Mouse (Mus musculus): ENCODE measurements around the gene Olfr631. TPM values are rescaled to one million over a fixed set of nuclear protein-coding genes. Genes with fewer than 3 reads are reported as not detected.

Gene Olfr631
- polyA plus RNA-seq (2014; fragmentation: Nextera tagmentation; extraction: Ambion mirVana) = not detected in 2 replicates

- H3K27ac ChIP-seq (replicated peaks; ENCODE audit: low read depth, low read length) = no peak within 1 kb of the TSS
- H3K36me3 ChIP-seq (ENCODE audit: control insufficient read depth, insufficient read depth, low read length) = no peaks in the 10 kb centered on the region
- H3K4me3 ChIP-seq (ENCODE audit: low read depth, low read length) = no peak within 1 kb of the TSS
- H3K9me3 ChIP-seq (ENCODE audit: control insufficient read depth, low read length) = no peaks in the 10 kb centered on the region
- no peak within 1 kb of the TSS for H3K9ac ChIP-seq (ENCODE audit: low read depth, low read length)
- H3K4me2 ChIP-seq (ENCODE audit: low read depth, low read length) = no peak within 1 kb of the TSS
- H3K4me1 ChIP-seq (ENCODE audit: control insufficient read depth, insufficient read depth, low read length) = no peaks in the 10 kb centered on the region
- H3K27me3 ChIP-seq (replicated peaks; ENCODE audit: control insufficient read depth, insufficient read depth, low read length) = no peaks in the 10 kb centered on the region
- no peak for ATAC-seq (ENCODE audit: low read depth)
- DNase-seq (ENCODE audit: low spot score) = no peak
These were observed at the start of gene Olfr631 for GRCm38 (mm10) chr7:103928525-103928924. TSS of gene Olfr631 (plus strand) at chr7:103928825.

DNA sequence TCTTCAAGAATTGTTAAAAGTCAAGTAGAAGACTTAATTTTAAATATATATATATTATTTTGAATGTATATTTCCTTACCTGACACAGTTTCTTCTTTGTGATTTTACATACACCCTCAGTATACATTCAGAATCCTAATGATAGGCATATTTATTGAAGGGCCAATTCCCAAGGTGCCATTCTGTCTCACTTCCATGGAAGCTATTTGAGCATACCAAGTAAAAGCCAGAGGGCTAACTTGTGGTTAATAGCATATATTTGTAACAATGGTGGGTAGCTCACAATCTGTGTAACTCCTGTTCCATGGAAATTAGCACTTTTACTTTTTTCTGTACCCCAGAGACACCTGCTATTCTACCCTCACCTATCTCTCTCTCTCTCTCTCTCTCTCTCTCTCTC, 42.5 kb upstream of the Olfr631 start, which contains the start of gene Olfr66:
Gene Olfr66 (minus strand): TSS at position 101 of the 400 bp plus-strand sequence.
- DNase-seq (ENCODE audit: low spot score) = no peak
- Histone ChIP-seq H3K36me3 (ENCODE audit: control insufficient read depth, insufficient read depth, low read length) (no peaks in the 10 kb centered on the region), H3K27ac (replicated peaks; ENCODE audit: low read depth, low read length) (no peak within 1 kb of the TSS), H3K27me3 (replicated peaks; ENCODE audit: control insufficient read depth, insufficient read depth, low read length) (no peaks in the 10 kb centered on the region), H3K9me3 (ENCODE audit: control insufficient read depth, low read length) (no peaks in the 10 kb centered on the region), H3K4me1 (ENCODE audit: control insufficient read depth, insufficient read depth, low read length) (no peaks in the 10 kb centered on the region), H3K4me3 (ENCODE audit: low read depth, low read length) (no peak within 1 kb of the TSS), H3K4me2 (ENCODE audit: low read depth, low read length) (no peak within 1 kb of the TSS), H3K9ac (ENCODE audit: low read depth, low read length) (no peak within 1 kb of the TSS)
- ATAC-seq (ENCODE audit: low read depth) = no peak

GRCm38 (mm10) chr7:103894385-103894784, 34.2 kb upstream of the Olfr631 start, which contains the start of gene Olfr64:
TSS of gene Olfr64 (minus strand) at chr7:103894485.
- 67% methylated on average over 1 of the region's 1 CpGs for WGBS
- no peaks in the 10 kb centered on the region for H3K36me3 ChIP-seq (ENCODE audit: control insufficient read depth, insufficient read depth, low read length)
- H3K9me3 ChIP-seq (ENCODE audit: control insufficient read depth, low read length) = no peaks in the 10 kb centered on the region
- no peak within 1 kb of the TSS for H3K4me3 ChIP-seq (ENCODE audit: low read depth, low read length)
- H3K27me3 ChIP-seq (replicated peaks; ENCODE audit: control insufficient read depth, insufficient read depth, low read length) = no peaks in the 10 kb centered on the region
- no peak within 1 kb of the TSS for H3K4me2 ChIP-seq (ENCODE audit: low read depth, low read length)
- DNase-seq (ENCODE audit: low spot score) (no peak), ATAC-seq (ENCODE audit: low read depth) (no peak)
- no peaks in the 10 kb centered on the region for H3K4me1 ChIP-seq (ENCODE audit: control insufficient read depth, insufficient read depth, low read length)
- no peak within 1 kb of the TSS for H3K9ac ChIP-seq (ENCODE audit: low read depth, low read length)
- no peak within 1 kb of the TSS for H3K27ac ChIP-seq (replicated peaks; ENCODE audit: low read depth, low read length)

DNA sequence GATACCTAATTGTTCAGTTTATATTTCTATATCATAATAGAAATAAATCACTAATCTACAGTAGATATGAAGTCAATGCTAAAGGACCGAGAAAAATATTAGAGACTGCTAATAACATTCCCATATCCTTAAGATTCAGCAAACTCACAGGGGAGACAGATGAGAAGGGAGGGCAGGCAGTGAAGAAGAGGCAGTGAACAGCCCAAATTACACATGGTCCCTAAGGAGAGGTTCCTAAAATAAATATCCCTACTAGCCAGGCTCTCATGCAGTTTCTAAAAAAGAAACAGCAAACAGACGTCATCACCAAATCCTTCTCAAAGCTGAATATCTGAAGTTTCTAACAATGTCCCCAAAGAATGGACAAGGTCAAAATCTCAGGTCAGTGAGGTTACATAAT, 25.4 kb upstream of the Olfr631 start, which contains the start of gene Olfr65:
Gene Olfr65 (plus strand): TSS at position 301 of the 400 bp plus-strand sequence.
- Histone ChIP-seq H3K4me3 (ENCODE audit: low read depth, low read length) (no peak within 1 kb of the TSS), H3K36me3 (ENCODE audit: control insufficient read depth, insufficient read depth, low read length) (no peaks in the 10 kb centered on the region), H3K27me3 (replicated peaks; ENCODE audit: control insufficient read depth, insufficient read depth, low read length) (no peaks in the 10 kb centered on the region), H3K4me1 (ENCODE audit: control insufficient read depth, insufficient read depth, low read length) (no peaks in the 10 kb centered on the region), H3K4me2 (ENCODE audit: low read depth, low read length) (no peak within 1 kb of the TSS), H3K9ac (ENCODE audit: low read depth, low read length) (no peak within 1 kb of the TSS), H3K9me3 (ENCODE audit: control insufficient read depth, low read length) (no peaks in the 10 kb centered on the region), H3K27ac (replicated peaks; ENCODE audit: low read depth, low read length) (no peak within 1 kb of the TSS)
- no peak for ATAC-seq (ENCODE audit: low read depth)
- no peak for DNase-seq (ENCODE audit: low spot score)
- 73% methylated on average over 2 of the region's 2 CpGs for WGBS

GRCm38 (mm10) chr7:103910047-103910446, 18.6 kb upstream of the Olfr631 start:
- ATAC-seq (ENCODE audit: low read depth) (no peak), DNase-seq (ENCODE audit: low spot score) (peak; percentile 34)
- H3K4me3 ChIP-seq (ENCODE audit: low read depth, low read length) = no peak overlapping the region
- H3K4me1 ChIP-seq (ENCODE audit: control insufficient read depth, insufficient read depth, low read length) = no peaks in the 10 kb centered on the region
- no peaks in the 10 kb centered on the region for H3K27me3 ChIP-seq (replicated peaks; ENCODE audit: control insufficient read depth, insufficient read depth, low read length)
- no peak overlapping the region for H3K27ac ChIP-seq (replicated peaks; ENCODE audit: low read depth, low read length)
- H3K9me3 ChIP-seq (ENCODE audit: control insufficient read depth, low read length) = no peaks in the 10 kb centered on the region
- no peaks in the 10 kb centered on the region for H3K36me3 ChIP-seq (ENCODE audit: control insufficient read depth, insufficient read depth, low read length)
- no peak overlapping the region for H3K4me2 ChIP-seq (ENCODE audit: low read depth, low read length)
- H3K9ac ChIP-seq (ENCODE audit: low read depth, low read length) = no peak overlapping the region
- WGBS = 21% methylated on average over 3 of the region's 3 CpGs

DNA sequence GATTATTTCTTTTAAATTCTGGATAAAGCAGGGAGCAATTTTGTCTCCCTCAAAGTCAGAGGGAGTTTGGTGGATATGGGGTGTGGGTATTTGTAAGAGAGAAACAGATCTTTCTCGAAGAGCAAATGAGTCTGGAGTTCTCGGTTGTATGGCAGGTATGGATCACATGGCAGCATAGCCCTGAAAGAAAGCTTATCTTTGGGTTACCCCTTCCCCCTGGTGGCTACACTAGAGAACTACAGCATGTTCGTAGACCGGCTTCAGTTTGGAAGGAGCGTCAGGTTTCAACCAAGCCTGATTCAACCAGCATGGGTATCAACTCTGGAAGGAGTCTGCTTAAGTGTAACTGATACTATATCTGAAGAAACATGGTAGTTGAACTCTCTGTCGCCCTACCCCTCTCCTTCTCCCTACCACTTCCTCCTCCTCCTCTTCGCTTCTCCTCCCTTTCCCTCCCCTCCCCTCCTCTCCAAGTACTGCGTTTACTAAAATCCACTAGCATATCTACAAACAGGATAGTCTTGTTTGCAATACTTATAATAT, 15.6 kb upstream of the Olfr631 start:
- H3K9ac ChIP-seq (ENCODE audit: low read depth, low read length) = no peak overlapping the region
- H3K27ac ChIP-seq (replicated peaks; ENCODE audit: low read depth, low read length) = no peak overlapping the region
- H3K4me2 ChIP-seq (ENCODE audit: low read depth, low read length) = no peak overlapping the region
- H3K9me3 ChIP-seq (ENCODE audit: control insufficient read depth, low read length) = no peaks in the 10 kb centered on the region
- H3K4me1 ChIP-seq (ENCODE audit: control insufficient read depth, insufficient read depth, low read length) = no peaks in the 10 kb centered on the region
- ATAC-seq (ENCODE audit: low read depth) (no peak), DNase-seq (ENCODE audit: low spot score) (peak; percentile 1)
- no peak overlapping the region for H3K4me3 ChIP-seq (ENCODE audit: low read depth, low read length)
- H3K27me3 ChIP-seq (replicated peaks; ENCODE audit: control insufficient read depth, insufficient read depth, low read length) = no peaks in the 10 kb centered on the region
- no peaks in the 10 kb centered on the region for H3K36me3 ChIP-seq (ENCODE audit: control insufficient read depth, insufficient read depth, low read length)
- 37% methylated on average over 8 of the region's 8 CpGs for WGBS

GRCm38 (mm10) chr7:103915338-103915737, 13.3 kb upstream of the Olfr631 start:
- H3K36me3 ChIP-seq (ENCODE audit: control insufficient read depth, insufficient read depth, low read length) = no peaks in the 10 kb centered on the region
- H3K9ac ChIP-seq (ENCODE audit: low read depth, low read length) = no peak overlapping the region
- H3K4me2 ChIP-seq (ENCODE audit: low read depth, low read length) = no peak overlapping the region
- H3K27me3 ChIP-seq (replicated peaks; ENCODE audit: control insufficient read depth, insufficient read depth, low read length) = no peaks in the 10 kb centered on the region
- no peak overlapping the region for H3K4me3 ChIP-seq (ENCODE audit: low read depth, low read length)
- H3K9me3 ChIP-seq (ENCODE audit: control insufficient read depth, low read length) = no peaks in the 10 kb centered on the region
- ATAC-seq (ENCODE audit: low read depth) (no peak), DNase-seq (ENCODE audit: low spot score) (no peak)
- no peak overlapping the region for H3K27ac ChIP-seq (replicated peaks; ENCODE audit: low read depth, low read length)
- H3K4me1 ChIP-seq (ENCODE audit: control insufficient read depth, insufficient read depth, low read length) = no peaks in the 10 kb centered on the region

DNA sequence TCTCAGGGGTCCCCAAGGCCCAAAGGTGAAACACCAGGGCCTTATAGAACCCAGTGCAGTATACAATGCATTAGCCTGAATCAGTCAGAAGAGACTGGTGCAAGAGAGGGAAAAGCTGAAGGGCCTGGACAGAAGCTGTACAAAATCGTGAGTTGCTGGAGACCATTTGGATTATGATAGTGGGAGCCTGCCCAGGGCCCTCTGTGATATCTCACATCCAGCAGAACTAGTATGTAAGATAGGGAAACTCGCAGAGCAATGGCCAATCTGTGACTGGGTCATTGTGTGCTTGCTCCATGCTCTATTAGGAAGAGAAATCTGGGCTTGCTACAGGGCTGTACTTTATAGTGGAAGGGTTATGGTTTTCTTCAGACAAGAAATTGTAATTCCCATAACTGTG, 5.6 kb downstream of the Olfr631 start, which contains the start of gene Olfr632:
Gene Olfr632 (plus strand): TSS at position 84 of the 400 bp plus-strand sequence.
- Histone ChIP-seq H3K4me1 (ENCODE audit: control insufficient read depth, insufficient read depth, low read length) (no peaks in the 10 kb centered on the region), H3K4me2 (ENCODE audit: low read depth, low read length) (no peak within 1 kb of the TSS), H3K27me3 (replicated peaks; ENCODE audit: control insufficient read depth, insufficient read depth, low read length) (no peaks in the 10 kb centered on the region), H3K9ac (ENCODE audit: low read depth, low read length) (no peak within 1 kb of the TSS), H3K36me3 (ENCODE audit: control insufficient read depth, insufficient read depth, low read length) (no peaks in the 10 kb centered on the region), H3K4me3 (ENCODE audit: low read depth, low read length) (no peak within 1 kb of the TSS), H3K27ac (replicated peaks; ENCODE audit: low read depth, low read length) (no peak within 1 kb of the TSS), H3K9me3 (ENCODE audit: control insufficient read depth, low read length) (no peaks in the 10 kb centered on the region)
- DNase-seq (ENCODE audit: low spot score) (no peak), ATAC-seq (ENCODE audit: low read depth) (no peak)
- WGBS = 79% methylated on average over 2 of the region's 2 CpGs

GRCm38 (mm10) chr7:103942730-103943129, 14.1 kb downstream of the Olfr631 start:
- DNase-seq (ENCODE audit: low spot score) (peak; percentile 48), ATAC-seq (ENCODE audit: low read depth) (no peak)
- 20% methylated on average over 2 of the region's 2 CpGs for WGBS
- Histone ChIP-seq H3K4me3 (ENCODE audit: low read depth, low read length) (no peak overlapping the region), H3K4me1 (ENCODE audit: control insufficient read depth, insufficient read depth, low read length) (no peaks in the 10 kb centered on the region), H3K36me3 (ENCODE audit: control insufficient read depth, insufficient read depth, low read length) (no peaks in the 10 kb centered on the region), H3K27ac (replicated peaks; ENCODE audit: low read depth, low read length) (no peak overlapping the region), H3K4me2 (ENCODE audit: low read depth, low read length) (no peak overlapping the region), H3K9me3 (ENCODE audit: control insufficient read depth, low read length) (no peaks in the 10 kb centered on the region), H3K27me3 (replicated peaks; ENCODE audit: control insufficient read depth, insufficient read depth, low read length) (no peaks in the 10 kb centered on the region), H3K9ac (ENCODE audit: low read depth, low read length) (no peak overlapping the region)
